23 mouse cellular contexts compared by ENCODE assay signal in the genomic region with DNA sequence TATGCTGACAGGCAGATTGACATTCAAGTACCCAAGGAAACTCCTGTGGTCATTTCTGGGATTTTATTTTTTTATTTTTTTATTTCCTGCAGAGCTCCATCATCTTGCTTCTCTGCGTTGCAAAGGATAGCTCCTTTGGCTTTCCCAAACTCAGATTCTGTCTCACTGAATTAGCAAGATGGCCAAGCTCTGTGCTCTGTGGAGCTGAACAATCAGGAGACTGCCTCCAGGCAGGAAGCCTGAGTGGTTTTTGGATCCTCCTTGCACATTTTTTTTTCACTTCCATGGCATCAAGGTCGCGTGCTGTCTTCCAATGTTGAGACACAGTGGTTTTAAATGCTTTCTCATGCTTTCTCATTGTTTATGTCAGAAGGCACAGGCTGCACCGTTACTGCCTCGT. TPM values are rescaled to one million over a fixed set of nuclear protein-coding genes. Genes with fewer than 3 reads are reported as not detected.
DNase-seq lines count a peak whose midpoint lies in the region; ATAC-seq and TF ChIP-seq lines count a peak whose summit lies in the region.
"Had no signal": no experiment of that assay in that cellular context is flagged by ENCODE, and none has a peak within 500 bp of the region (broad histone marks: within the 10 kb centered on the region; RNA-seq: fewer than 3 reads in every experiment).

No protein-coding gene starts in this region.

- H3K36me3 ChIP-seq in midbrain, embryonic 16.5 days (ENCODE audit: control insufficient read depth, insufficient read depth, low read length) = no peaks in the 10 kb centered on the region
- H3K36me3 ChIP-seq in midbrain, embryonic 11.5 days (ENCODE audit: control insufficient read depth, insufficient read depth, low read length) = no peaks in the 10 kb centered on the region
- no peaks in the 10 kb centered on the region for H3K36me3 ChIP-seq in liver, postnatal 0 days (replicated peaks; ENCODE audit: insufficient read depth, low read length)
- H3K36me3 ChIP-seq: heart, embryonic 12.5 days; neural tube, embryonic 12.5 days had no signal

- no peaks in the 10 kb centered on the region for H3K9me3 ChIP-seq in midbrain, embryonic 16.5 days (replicated peaks; ENCODE audit: control insufficient read depth, low read length, poor library complexity, severe bottlenecking)
- H3K9me3 ChIP-seq in midbrain, embryonic 11.5 days (ENCODE audit: control insufficient read depth, low read length) = no peaks in the 10 kb centered on the region
- no peaks in the 10 kb centered on the region for H3K9me3 ChIP-seq in liver, postnatal 0 days (ENCODE audit: low read length)
- H3K9me3 ChIP-seq: forebrain, embryonic 13.5 days; heart, embryonic 12.5 days; neural tube, embryonic 12.5 days had no signal

- no peak overlapping the region for H3K4me2 ChIP-seq in midbrain, embryonic 16.5 days (ENCODE audit: low read length)
- H3K4me2 ChIP-seq in midbrain, embryonic 11.5 days = no peak overlapping the region
- H3K4me2 ChIP-seq in liver, postnatal 0 days (ENCODE audit: low read depth, low read length) = no peak overlapping the region
- H3K4me2 ChIP-seq: forebrain, embryonic 13.5 days; heart, embryonic 12.5 days; neural tube, embryonic 12.5 days had no signal

- H3K4me3 ChIP-seq in midbrain, embryonic 16.5 days (ENCODE audit: low read depth, low read length) = no peak overlapping the region
- no peak overlapping the region for H3K4me3 ChIP-seq in midbrain, embryonic 11.5 days (ENCODE audit: low read depth, low read length)
- no peak overlapping the region for H3K4me3 ChIP-seq in liver, postnatal 0 days (ENCODE audit: low read depth, low read length)
- H3K4me3 ChIP-seq: forebrain, embryonic 13.5 days; heart, embryonic 12.5 days; neural tube, embryonic 12.5 days had no signal

- WGBS in midbrain, embryonic 16.5 days = 62% methylated on average over 5 of the region's 5 CpGs
- 78% methylated on average over 5 of the region's 5 CpGs for WGBS in midbrain, embryonic 11.5 days
- WGBS in liver, postnatal 0 days (ENCODE audit: insufficient replicate concordance) = 48% methylated on average over 5 of the region's 5 CpGs

- peak; percentile 51; the same call in 1 of the 2 replicates for ATAC-seq in midbrain, embryonic 16.5 days
- no peak for ATAC-seq in midbrain, embryonic 11.5 days (ENCODE audit: low FRiP score)
- ATAC-seq in liver, postnatal 0 days = no peak
- ATAC-seq: forebrain, embryonic 13.5 days had no signal

- no peaks in the 10 kb centered on the region for H3K4me1 ChIP-seq in midbrain, embryonic 16.5 days (ENCODE audit: control insufficient read depth, insufficient read depth, low read length)
- H3K4me1 ChIP-seq in midbrain, embryonic 11.5 days (ENCODE audit: control insufficient read depth, insufficient read depth, low read length) = no peaks in the 10 kb centered on the region
- no peaks in the 10 kb centered on the region for H3K4me1 ChIP-seq in liver, postnatal 0 days (ENCODE audit: insufficient read depth)
- H3K4me1 ChIP-seq: forebrain, embryonic 13.5 days; heart, embryonic 12.5 days; neural tube, embryonic 12.5 days had no signal

- TF ChIP-seq EP300 in liver, postnatal 0 days (IDR thresholded peaks at IDR 0.05; ENCODE audit: low read depth) = no peak

- no peak for TF ChIP-seq CTCF in liver, postnatal 0 days (IDR thresholded peaks at IDR 0.05; ENCODE audit: low read depth)

- no peak overlapping the region for H3K27ac ChIP-seq in midbrain, embryonic 16.5 days (ENCODE audit: low read length)
- no peak overlapping the region for H3K27ac ChIP-seq in midbrain, embryonic 11.5 days (ENCODE audit: low read depth, low read length)
- no peak overlapping the region for H3K27ac ChIP-seq in liver, postnatal 0 days (ENCODE audit: low read depth)
- H3K27ac ChIP-seq: forebrain, embryonic 13.5 days; neural tube, embryonic 12.5 days had no signal

- intact Hi-C loops in left cerebral cortex, postnatal 10 days (cut with DNase I) = no loop called here

- H3K9ac ChIP-seq in midbrain, embryonic 16.5 days (ENCODE audit: low read depth, low read length) = no peak overlapping the region
- no peak overlapping the region for H3K9ac ChIP-seq in midbrain, embryonic 11.5 days (ENCODE audit: low read length)
- no peak overlapping the region for H3K9ac ChIP-seq in liver, postnatal 0 days (replicated peaks)
- H3K9ac ChIP-seq: forebrain, embryonic 13.5 days; heart, embryonic 12.5 days; neural tube, embryonic 12.5 days had no signal

- peak; percentile 5 for DNase-seq in adrenal gland, adult 2 months
- DNase-seq in adrenal gland, adult 18-20 months (ENCODE audit: low spot score in 2 of 2) = no peak
- no peak for DNase-seq in midbrain, embryonic 11.5 days (ENCODE audit: low spot score, missing footprints)
- peak; percentile 43 to 50 for DNase-seq in cerebellum, postnatal 25 days
- peak; percentile 9 for DNase-seq in retina, postnatal 7 days (ENCODE audit: low read depth, low spot score)
- no peak for DNase-seq in liver, postnatal 0 days
- no peak for DNase-seq in left cerebral cortex, postnatal 10 days (ENCODE audit: extremely low spot score in 1 of 2, low spot score in 2 of 2)
- DNase-seq: adrenal gland, postnatal 14 days; heart, postnatal 36 days; kidney, adult 8-10 months; kidney, postnatal 36 days; liver; lung, adult 2 months; lung, postnatal 4 days; thymus, postnatal 4 days had no signal

- H3K27me3 ChIP-seq in midbrain, embryonic 16.5 days (ENCODE audit: control insufficient read depth, insufficient read depth, low read depth, low read length) = no peaks in the 10 kb centered on the region
- H3K27me3 ChIP-seq in midbrain, embryonic 11.5 days (ENCODE audit: control insufficient read depth, insufficient read depth, low read length) = no peaks in the 10 kb centered on the region
- H3K27me3 ChIP-seq in liver, postnatal 0 days (ENCODE audit: insufficient read depth, low read length) = no peaks in the 10 kb centered on the region
- H3K27me3 ChIP-seq: CH12.LX; forebrain, embryonic 13.5 days; heart, embryonic 12.5 days; neural tube, embryonic 12.5 days had no signal

RNA-seq across cellular contexts. Expression of a gene that starts 53.4 kb away (rescaled TPM):
- not detected for total RNA-seq in adrenal gland, adult 2 months (2021)
- not detected in 2 replicates for polyA plus RNA-seq in adrenal gland, adult 2 months (2012; rRNA removed)
- not detected for total RNA-seq in adrenal gland, adult 18-20 months (2021)
- not detected in 2 replicates for polyA plus RNA-seq in midbrain, embryonic 16.5 days (2015; fragmentation: Nextera tagmentation; extraction: Ambion mirVana)
- polyA plus RNA-seq in midbrain, embryonic 11.5 days (2014; fragmentation: Nextera tagmentation; extraction: Ambion mirVana) = not detected in 2 replicates
- polyA plus RNA-seq in liver, postnatal 0 days (2015; fragmentation: Nextera tagmentation; extraction: Ambion mirVana) = not detected in 2 replicates
- total RNA-seq in left cerebral cortex, postnatal 10 days (2021) = not detected
- total RNA-seq: adrenal gland, postnatal 14 days; CH12.LX; gastrocnemius, postnatal 4 days; heart, postnatal 36 days; layer of hippocampus, postnatal 14 days; left cerebral cortex, postnatal 14 days had no signal
- polyA plus RNA-seq: forebrain, embryonic 13.5 days; heart, embryonic 12.5 days; lung, adult 2 months; neural tube, embryonic 12.5 days had no signal

Comparison
In these comparisons a context has a peak if more than half of its experiments do, and no peak if none do; other contexts are left out.
1. DNase-seq: peak in adrenal gland, adult 2 months (single experiment), cerebellum, postnatal 25 days (2 of 2) and retina, postnatal 7 days (single experiment); none in adrenal gland, adult 18-20 months (0 of 2), midbrain, embryonic 11.5 days (single experiment), liver, postnatal 0 days (single experiment) and left cerebral cortex, postnatal 10 days (0 of 2).